Mouse (Mus musculus): ENCODE measurements at regions not wholly inside any gene's neighbourhood (a gene's known extent, or its start where the extent isn't known, plus 50 kb on each side); places are given as distances from the start of the nearest gene placed in this dataset.
"Not testable (repeated sequence)": the region's sequence is repeated elsewhere in the genome, so short reads cannot be mapped to it uniquely, and the experiment has no call there.

GRCm38 (mm10) chr10:111589186-111589585, 83.1 kb downstream of the Phlda1 start:
- DNase-seq (ENCODE audit: extremely low read depth, insufficient read length, low spot score), result no peak

GRCm38 (mm10) chr10:111592416-111593149, 86.5 kb downstream of the Phlda1 start:
- no peak for DNase-seq (ENCODE audit: extremely low read depth, insufficient read length, low spot score)

GRCm38 (mm10) chr10:111593280-111593679, 87.2 kb downstream of the Phlda1 start:
- no peak for DNase-seq (ENCODE audit: extremely low read depth, insufficient read length, low spot score)

DNA sequence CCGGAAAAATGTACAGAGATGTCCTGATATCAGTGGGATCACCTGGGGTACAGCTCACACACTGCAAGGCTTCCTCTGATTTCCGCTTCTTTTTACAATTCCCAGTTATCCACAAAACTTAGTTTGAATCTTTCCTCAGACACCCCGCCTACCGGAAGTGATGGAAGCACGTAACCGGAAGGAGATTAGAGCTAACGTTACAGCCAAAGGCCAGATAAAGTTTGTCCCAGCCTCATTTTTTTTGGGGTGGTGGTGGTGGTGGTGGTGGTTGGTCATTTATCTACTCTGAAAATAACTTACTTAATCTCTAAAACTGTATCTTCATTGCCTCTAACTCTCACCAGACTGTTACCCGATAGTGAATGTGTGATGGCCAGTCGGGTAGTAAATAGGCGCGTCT, 88.1 kb downstream of the Phlda1 start:
- DNase-seq (ENCODE audit: extremely low read depth, insufficient read length, low spot score), result no peak

DNA sequence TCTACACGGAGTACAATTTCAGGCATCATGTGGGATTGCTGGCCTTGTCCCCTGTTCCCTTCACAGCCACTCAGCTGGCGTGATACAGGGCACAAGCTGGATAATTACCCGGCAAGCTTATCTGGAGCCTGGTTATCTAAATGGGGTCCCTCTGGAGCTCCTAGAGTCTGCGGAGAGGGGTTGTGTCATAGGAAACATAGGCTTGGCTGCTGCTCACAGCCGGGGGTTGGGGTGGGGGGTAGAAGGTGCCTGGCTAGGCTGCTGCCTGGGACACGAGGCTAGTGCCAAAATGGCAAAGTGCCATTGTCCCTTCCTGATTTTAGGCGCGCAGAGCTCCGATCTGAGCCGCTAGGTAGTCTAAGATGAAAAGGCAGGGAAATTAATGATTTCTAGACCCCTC, 88.6 kb downstream of the Phlda1 start:
- DNase-seq (ENCODE audit: extremely low read depth, insufficient read length, low spot score), result no peak

DNA sequence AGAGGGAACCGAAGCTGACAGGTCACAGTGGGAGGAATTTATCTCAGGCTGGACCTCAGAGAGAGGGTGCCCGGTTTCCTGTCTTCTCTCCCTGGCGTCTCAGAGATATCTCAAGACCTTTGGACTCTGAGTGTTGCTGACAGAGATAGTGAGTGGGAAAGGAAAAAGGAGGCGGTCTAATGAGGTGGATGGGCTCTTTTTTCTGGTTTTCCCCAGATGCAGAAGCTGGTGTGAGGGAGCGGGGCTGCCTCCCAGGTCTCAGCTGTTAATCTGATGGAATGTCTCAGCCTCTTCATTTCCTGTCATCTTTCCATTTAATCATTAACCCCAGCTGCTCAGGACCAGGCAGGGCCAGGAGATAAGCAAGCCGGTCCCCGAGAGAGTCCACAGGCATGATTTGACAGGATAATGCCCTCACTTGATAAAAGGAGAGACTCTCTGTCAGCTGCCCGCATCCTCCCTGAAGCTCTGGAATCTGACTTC, 89.5 kb downstream of the Phlda1 start:
- DNase-seq (ENCODE audit: extremely low read depth, insufficient read length, low spot score), result no peak

DNA sequence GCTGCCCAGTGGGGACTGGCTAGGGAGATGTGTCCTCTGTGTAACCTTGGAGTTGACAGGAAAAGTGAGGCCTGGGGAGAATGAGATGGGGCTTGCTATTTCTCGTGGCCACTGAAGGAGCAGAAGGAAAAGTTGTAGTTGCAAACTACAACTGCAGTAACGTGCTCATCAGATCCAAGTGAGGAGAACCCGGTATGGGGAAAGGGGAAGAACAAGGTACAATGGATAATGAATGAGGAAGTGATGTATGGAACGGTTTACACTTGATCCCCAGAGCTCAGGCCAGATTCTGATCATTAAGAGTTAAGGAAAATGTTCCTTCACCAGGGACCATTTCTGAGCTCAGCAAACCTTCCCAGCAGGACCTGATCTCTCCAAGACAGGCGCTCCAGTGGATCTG, 92.6 kb downstream of the Phlda1 start:
- no peak for DNase-seq (ENCODE audit: extremely low read depth, insufficient read length, low spot score)

DNA sequence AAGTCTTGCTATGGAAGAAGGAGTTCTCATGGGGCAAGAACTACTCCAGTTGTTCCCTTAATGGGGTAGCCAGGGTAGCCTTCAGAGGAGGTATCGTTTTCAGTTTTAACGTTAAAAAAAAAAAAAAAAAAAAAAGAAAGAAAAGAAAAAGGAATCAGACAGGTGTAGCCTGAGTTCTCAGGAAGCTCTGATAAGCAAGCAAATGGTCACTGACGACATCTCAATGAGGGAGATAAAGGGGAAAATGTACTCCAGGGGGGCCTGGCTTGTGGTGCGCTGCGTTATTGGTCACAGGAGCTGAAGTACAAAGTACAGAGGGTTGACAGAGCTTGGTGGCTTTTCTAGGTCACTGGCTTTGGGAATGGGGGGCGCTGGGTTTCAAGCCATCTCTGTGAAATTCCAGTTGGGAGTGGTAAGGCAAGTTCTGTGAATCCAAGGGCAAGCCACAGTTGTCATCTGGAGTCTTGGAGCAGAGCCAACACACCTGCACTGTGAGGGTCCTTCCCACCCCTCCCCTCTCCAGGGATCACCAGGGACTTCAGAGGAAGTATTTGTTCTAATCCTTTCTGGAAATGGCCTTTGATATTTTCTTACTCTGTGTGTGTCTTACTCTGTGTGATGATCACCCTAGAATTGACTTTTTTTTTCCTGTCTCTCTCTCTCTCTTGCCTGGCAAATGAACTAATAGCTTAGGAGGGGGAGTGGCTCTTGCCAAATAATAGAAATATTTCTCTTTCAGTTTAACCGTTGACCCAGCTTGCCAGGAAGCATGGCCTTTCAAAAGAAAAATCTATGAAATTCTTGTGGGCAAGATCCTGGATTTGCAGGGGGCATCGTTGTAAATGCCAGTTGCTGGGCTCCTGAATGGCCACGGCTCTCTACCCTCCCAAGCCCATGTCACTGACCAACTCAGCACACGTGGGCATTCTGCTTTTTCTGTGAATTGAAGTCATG, 93.5 kb downstream of the Phlda1 start:
- no peak for DNase-seq (ENCODE audit: extremely low read depth, insufficient read length, low spot score)

DNA sequence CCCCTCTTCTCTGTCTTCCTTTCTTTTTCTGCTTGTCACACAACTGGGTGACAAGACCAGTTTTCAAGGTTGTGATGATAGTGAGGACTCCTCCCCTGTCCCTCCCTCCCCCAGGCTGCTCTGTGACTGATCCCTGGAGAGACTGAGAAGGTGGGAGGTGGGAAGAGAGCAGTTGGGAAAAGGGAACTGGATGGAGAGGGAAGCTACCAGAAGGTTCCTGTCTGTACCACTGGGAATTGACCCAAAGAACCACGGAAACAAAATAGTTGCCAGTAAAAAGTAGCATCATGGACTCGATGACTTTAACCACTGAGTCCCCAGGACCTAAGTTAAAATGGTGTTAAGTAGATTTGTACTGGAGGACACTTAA, 94.2 kb downstream of the Phlda1 start:
- DNase-seq (ENCODE audit: extremely low read depth, insufficient read length, low spot score), result peak; percentile 65

GRCm38 (mm10) chr10:111600677-111601099, 94.6 kb downstream of the Phlda1 start:
- peak; percentile 84 for DNase-seq (ENCODE audit: extremely low read depth, insufficient read length, low spot score)

GRCm38 (mm10) chr10:111603166-111603565, 97.1 kb downstream of the Phlda1 start:
- DNase-seq (ENCODE audit: extremely low read depth, insufficient read length, low spot score), result no peak

GRCm38 (mm10) chr10:111607381-111607780, 101.3 kb downstream of the Phlda1 start:
- DNase-seq (ENCODE audit: extremely low read depth, insufficient read length, low spot score), result not testable (repeated sequence)

DNA sequence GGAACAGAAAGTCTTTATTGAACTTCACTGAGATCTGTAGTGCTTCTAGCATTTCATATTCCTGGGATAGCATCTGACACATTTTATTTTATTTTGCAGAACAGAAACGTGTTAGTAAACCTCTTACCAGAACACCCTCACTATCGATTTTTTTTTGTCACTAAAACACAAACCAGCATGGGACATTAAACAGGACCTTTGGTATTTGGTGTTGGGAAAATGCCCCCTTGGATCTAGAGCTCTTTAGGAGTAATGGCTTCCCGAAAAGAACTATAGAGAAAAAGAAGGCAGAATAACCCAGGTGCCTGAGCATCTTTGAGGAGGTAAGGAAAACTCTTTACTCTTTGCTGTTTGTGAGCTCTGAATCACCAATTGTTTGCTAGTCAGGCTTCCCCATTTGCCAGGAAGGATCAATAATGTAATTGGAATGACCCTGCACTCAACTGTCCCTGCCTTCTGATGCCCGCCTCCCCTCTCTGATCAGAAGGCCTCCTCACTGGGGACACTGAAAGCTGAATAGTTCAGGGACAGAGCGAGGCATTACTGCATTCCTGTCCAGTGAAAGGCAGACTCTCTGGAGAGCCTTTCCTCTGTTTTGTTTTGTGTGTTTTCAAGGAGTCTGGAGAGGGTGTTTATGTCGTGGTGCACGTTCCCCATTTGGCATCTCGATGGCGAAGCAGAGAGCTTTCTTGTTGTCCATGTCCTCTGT, 102.5 kb downstream of the Phlda1 start:
- no peak for DNase-seq (ENCODE audit: extremely low read depth, insufficient read length, low spot score)

DNA sequence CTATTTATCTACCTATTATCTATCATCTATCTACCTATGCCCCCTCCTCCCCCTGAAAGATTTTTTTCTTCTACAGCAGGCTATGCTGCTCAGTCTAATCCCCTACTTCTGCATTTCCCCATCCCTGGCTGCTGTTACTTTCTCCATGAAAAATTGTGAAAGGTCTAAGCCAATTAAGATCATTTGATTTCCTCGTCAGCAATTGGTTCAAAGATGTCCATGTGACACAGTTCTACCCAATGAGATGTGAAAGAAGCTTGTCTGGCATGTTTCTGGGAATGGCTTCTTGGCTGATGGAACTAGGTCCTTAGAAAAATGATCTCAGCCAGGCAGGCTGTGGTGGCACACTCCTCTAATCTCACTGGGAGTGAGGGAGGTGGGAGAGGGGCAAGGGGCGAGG, 103.8 kb downstream of the Phlda1 start:
- DNase-seq (ENCODE audit: extremely low read depth, insufficient read length, low spot score), result no peak

- peak; percentile 83 for DNase-seq (ENCODE audit: extremely low read depth, insufficient read length, low spot score)
Measured at GRCm38 (mm10) chr10:111619627-111620270, 113.7 kb downstream of the Phlda1 start.

DNA sequence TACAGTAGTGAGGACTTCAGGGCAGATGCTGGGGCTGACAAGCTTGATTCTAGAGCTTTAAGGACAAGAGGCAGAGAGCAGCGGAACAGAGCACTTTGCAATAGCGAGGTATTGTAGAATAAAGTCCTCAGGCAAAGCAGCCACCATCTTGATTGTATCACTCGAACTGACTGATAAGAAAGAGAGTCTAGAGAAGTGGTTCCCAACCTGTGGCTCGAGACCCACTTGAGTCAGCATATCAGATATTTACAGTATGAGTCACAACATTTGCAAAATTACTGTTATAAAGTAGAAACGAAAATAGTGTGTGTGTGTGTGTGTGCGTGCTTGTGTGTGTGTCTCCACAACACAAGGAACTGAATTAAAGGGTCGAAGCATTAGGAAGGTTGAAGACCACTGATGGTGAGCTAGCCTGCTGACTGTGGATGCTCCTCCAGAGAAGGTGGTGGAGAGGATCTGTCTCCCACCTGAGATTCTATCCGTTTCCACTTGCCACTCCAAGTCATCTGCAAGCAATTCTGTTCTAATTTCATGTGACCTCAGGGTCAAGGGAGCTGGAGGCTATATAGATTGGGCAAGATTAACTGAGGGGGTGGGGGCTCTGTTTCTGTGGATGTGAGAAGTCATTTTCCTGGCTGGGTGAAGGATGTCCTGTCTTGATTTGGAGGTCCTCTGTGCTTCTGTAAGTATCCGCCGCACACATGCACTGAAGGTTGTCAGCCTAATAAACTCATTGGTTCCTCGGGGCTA, 115.0 kb downstream of the Phlda1 start:
- DNase-seq (ENCODE audit: extremely low read depth, insufficient read length, low spot score), result no peak

- DNase-seq (ENCODE audit: extremely low read depth, insufficient read length, low spot score), result peak; percentile 36
Measured at GRCm38 (mm10) chr10:111622789-111623188, 116.7 kb downstream of the Phlda1 start.

GRCm38 (mm10) chr10:111624021-111624420, 117.9 kb downstream of the Phlda1 start:
- no peak for DNase-seq (ENCODE audit: extremely low read depth, insufficient read length, low spot score)

- no peak for DNase-seq (ENCODE audit: extremely low read depth, insufficient read length, low spot score)
Measured at GRCm38 (mm10) chr10:111624624-111625023, 118.5 kb downstream of the Phlda1 start.

DNA sequence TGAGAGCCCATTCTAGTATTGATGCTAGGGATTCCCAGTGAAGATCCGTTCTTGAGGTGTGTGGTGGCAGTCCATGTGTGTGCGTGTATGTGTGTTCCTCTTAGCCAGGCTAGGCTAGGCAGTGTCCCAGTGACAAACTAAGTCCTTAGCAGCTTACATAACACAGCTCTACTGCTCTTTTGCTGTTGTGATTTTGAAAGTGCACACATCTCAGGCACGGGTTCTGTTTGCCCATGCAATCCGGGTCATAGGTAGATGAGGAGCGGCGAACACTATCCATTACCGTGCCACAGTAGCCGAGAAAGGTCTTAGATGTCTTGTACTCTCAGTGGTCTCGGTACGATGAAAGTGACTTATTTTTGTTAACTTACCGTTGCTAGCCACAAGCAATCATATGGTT, 119.5 kb downstream of the Phlda1 start:
- DNase-seq (ENCODE audit: extremely low read depth, insufficient read length, low spot score), result no peak

Measured in 3134 (cell line).